Mouse (Mus musculus): Measurements from ENCODE around the gene Hist1h2bh. TPM values are rescaled to one million over a fixed set of nuclear protein-coding genes. Genes with fewer than 3 reads are reported as not detected.
"Not testable (repeated sequence)": the region's sequence is repeated elsewhere in the genome, so short reads cannot be mapped to it uniquely, and the experiment has no call there.

Gene Hist1h2bh
- 10 to 100 TPM; 29.4 to 38.7 TPM for total RNA-seq (2021)
- long read RNA-seq, experiment 1 = 0 reads
- long read RNA-seq, experiment 2 = 0 reads

DNA sequence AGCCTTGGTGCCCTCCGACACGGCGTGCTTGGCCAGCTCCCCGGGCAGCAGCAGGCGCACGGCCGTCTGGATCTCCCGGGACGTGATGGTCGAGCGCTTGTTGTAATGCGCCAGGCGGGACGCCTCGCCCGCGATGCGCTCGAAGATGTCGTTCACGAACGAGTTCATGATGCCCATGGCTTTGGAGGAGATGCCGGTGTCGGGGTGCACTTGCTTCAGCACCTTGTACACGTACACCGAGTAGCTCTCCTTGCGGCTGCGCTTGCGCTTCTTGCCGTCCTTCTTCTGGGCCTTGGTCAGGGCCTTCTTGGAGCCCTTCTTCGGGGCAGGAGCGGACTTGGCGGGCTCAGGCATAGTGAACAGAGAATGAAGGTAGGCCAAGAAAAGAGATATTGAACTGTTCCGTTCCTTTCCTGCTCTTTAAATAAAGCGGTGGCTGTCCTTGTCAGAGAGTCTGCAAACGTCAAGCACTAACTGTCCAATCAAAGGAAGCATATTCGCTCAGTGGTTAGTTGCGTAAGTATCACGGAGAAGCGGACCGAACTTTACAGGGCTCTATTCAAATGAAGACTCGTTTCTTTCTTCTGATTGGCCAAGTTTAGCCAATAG, at the start of gene Hist1h2bh:
Gene Hist1h2bh, minus strand, starts transcription at position 394 of the 609 bp plus-strand sequence.
- peak in 1 of 2 experiments; percentile 35 for DNase-seq (ENCODE audit: low spot score in 2 of 2)

DNA sequence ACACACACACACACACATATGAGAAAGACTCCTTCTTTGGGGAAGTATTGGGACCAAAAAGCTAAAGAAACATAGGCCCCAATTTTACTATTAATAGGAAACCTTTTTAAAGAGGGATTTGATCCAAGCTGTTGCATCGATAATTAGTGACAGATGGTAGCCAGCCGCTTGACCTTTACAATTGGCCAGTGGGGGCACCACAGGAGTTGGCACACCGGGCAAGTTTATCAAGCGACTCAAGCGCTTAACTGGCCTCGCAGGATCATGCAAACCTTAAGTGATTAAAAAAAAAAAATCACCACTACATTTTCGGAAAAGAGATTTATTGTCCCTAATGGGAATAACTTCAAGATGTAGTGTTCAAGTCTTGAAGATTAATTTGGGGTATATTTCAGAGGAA, 49.4 kb upstream of the Hist1h2bh start:
- no peak for DNase-seq (ENCODE audit: low spot score in 2 of 2)

DNA sequence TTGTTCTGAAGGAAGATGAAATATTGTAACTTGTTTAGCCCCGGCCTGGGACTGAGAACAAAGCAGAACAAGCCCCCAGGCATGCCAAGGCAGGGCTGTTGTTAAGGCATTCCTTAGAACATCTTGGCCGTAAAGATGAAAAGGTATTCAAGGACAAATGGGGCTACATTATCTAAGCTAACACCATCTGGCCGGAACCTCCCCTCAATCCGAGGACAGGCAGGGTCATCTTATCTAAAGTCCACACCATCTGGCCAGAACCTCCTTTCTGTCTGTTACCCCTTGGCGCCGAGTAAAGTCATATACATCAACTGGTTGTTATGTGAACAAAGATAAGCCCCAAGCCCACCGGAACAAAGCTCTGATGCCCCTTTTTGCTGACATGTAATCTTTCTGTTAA, 48.7 kb upstream of the Hist1h2bh start:
- DNase-seq (ENCODE audit: low spot score in 2 of 2) = not testable (repeated sequence)

DNA sequence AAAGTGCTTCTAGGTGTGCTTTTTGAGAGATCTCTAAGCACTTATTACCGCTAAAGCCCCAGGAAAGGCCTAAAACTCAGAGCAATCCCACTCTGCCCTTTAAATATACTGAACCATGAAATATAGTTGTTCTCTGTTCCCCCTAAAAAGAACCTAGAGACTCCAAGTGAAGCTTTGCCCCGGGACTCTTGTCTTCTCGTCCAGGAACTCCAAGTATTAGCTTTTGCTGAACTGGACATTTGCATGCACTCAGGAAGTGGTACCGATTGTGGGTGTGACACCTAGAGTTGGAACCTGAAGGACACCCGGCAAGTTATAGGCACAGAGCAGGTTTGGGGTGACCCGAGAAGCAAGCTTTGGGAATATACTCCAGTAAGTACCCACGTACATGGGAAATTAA, 48.0 kb upstream of the Hist1h2bh start:
- no peak for DNase-seq (ENCODE audit: low spot score in 2 of 2)

DNA sequence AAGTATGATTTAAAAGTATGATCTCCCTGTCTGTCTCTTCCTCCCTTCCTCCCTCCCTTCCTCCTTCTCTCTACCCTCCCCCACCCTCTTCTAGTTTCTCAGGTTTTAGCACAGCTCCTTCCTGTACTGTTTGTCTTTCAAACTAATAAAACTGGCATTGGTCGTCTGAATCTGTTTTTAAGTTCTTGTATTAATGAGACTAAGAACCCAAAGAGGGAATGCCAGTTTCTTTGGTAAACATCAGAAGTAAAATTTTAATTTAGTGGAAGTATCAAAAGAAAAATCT, 43.7 kb upstream of the Hist1h2bh start:
- no peak for DNase-seq (ENCODE audit: low spot score in 2 of 2)

DNA sequence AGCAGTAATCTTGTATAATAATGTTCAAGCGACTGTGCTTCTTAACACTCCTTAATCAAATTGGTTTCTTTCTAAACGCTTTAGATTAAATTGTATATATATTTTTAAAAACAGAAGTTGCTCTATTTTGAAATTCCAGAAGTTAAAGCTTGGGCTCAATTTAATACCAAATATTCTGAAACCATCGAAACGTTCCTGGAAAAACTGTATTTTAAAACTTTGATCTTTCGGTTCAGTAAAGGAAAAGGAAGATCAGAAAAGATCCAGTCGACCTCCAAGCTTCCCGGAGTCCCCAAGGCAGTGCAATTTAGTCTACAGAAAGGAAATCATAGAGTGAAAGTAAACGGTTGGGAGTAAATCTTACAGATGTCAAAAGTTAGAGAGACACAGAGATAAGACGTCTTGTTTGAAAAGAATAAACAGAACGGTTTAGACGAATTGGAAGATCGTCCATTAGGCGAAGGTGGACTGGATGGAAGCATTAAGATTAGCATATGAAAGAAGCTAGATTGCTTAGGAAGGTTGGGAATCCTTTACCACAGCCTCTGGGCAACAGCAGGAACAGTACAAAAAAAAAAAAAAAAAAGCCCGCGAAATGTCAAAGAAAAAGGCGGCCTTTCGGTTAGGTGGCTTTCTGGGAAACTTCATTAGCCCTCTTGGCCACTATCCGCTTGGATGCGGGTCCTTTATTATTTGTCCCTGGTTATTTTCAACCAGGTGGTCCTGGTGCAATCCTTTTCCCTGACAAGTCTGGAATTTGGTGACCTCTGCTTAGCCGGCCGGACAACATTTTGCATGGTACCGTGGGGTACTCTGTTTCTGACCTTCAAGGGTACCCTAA, 43.1 kb upstream of the Hist1h2bh start:
- DNase-seq (ENCODE audit: low spot score in 2 of 2) = no peak

DNA sequence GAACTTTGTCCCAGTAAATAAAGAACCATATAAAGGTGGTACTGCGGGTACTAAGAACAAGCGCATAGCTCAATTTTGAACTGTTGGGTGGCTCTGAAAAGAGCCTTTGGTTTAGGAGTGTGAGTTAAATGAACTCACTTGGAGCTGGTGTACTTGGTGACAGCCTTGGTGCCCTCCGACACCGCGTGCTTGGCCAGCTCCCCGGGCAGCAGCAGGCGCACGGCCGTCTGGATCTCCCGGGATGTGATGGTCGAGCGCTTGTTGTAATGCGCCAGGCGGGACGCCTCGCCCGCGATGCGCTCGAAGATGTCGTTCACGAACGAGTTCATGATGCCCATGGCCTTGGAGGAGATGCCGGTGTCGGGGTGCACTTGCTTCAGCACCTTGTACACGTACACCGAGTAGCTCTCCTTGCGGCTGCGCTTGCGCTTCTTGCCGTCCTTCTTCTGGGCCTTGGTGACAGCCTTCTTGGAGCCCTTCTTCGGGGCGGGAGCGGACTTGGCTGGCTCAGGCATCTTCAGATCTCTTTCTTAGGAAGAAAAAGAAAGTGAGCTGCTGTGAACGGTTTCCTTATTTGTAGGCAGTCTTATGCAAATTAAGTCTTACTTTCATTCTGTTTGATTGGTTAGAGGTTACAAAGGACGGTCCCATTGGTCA, 42.4 kb upstream of the Hist1h2bh start:
- peak in 1 of 2 experiments; percentile 43 for DNase-seq (ENCODE audit: low spot score in 2 of 2)

DNA sequence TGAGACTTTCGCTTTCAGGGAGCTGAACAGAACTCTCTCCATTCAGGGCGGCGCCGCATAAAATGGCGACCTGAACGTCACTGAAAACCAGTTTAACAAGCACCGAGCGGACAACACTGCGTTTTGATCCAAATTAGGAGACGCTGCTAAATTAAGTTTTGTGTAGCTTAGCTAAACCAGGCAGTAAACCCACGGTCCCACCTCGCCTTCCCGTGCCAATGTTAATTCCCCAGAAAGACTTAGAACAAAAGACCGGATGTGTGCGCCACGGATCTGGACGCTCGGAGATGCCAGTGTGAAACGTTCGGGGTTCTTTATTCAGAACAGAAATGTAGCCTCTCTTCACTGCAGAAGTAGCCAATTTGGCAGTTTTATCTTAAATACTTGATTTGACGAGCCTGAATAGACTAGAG, 41.8 kb upstream of the Hist1h2bh start:
- peak in 1 of 2 experiments; percentile 50 for DNase-seq (ENCODE audit: low spot score in 2 of 2)

DNA sequence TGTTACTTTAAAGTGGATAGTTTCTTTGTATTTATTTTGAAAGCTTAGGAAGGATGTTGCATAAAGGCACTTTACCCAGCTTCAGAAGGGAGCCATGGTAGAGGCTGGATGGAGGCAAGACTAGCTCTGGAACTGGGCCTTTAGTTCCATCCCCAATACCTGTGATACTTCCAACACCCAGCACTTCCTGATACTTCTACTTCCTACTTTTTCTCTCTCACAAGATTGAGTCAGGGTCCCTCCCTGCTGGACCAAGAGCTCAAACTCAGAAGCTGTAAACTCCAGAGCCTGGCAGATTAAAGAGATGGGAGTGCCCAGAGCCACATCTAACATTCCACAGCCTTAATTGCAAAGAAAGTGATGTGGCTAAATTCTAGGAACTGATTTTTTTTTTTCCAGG, 41.1 kb upstream of the Hist1h2bh start:
- no peak for DNase-seq (ENCODE audit: low spot score in 2 of 2)

DNA sequence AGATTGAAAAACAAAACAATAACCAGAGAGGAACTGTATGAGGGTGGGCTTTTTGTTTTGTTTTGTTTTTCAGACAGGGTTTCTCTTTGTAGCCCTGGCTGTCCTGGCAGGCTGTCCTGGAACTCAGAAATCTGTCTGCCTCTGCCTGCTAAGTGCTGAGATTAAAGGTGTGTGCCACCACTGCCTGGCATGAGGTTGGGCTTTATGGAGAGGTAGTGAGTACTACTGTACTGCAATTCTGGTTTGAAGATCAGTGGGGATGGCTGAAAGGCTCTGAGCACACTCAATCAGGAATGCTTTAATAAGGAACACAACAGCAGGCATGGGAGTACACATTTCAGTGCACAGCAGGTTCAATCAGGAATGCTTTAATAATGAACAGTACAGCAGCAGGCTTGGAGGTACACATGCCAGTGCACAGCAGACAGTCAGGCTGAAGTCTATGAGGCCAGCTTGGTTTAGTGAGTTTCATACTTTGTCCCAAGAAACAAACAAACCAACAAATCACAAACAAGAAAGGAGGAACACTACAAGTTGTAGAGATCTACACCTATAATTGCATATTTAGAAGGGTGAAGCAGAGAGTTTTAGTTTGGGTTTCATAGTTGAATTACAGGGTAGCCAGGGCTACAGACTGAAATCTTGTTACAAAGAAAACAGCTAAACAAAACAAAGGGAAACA, 40.3 kb upstream of the Hist1h2bh start:
- no peak for DNase-seq (ENCODE audit: low spot score in 2 of 2)

DNA sequence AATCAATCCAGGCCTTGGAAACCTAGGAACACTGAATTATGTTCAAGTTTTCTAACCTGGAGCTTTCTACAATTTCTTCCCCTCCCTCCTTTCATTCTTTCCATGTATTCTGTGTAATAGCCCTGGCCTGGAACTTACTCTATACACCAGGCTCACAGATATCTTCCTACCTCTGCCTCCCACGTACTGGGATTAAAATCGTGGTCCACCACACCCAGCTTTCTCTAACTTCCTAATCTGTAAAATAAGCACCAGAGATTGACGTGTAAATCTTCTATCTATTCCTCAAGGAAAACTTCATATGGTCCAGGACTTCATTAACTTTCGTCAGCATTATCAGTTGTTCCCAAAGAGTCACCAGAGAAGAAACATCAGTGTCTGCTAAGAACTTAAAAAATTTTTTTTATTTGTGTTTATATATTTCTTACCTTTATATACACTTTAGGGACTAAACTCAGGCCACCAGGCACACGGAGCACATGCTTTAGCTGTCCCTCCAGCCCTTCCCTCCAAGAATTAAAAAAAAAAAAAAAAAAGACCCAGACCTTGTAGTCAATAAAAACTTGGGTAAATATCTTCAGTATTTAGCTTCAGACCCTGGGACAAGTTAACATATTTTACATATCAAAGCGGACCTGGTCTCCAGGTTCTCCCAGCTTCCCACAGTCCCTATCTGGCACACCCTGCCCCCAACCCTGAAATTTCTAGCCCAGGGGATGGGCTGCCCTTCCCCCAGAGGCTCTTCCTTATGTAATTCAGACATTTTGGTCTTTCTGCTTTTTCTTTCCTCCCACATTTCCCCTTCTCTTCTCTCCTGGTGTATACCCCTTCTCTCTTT, 39.2 kb upstream of the Hist1h2bh start:
- DNase-seq (ENCODE audit: low spot score in 2 of 2) = no peak

DNA sequence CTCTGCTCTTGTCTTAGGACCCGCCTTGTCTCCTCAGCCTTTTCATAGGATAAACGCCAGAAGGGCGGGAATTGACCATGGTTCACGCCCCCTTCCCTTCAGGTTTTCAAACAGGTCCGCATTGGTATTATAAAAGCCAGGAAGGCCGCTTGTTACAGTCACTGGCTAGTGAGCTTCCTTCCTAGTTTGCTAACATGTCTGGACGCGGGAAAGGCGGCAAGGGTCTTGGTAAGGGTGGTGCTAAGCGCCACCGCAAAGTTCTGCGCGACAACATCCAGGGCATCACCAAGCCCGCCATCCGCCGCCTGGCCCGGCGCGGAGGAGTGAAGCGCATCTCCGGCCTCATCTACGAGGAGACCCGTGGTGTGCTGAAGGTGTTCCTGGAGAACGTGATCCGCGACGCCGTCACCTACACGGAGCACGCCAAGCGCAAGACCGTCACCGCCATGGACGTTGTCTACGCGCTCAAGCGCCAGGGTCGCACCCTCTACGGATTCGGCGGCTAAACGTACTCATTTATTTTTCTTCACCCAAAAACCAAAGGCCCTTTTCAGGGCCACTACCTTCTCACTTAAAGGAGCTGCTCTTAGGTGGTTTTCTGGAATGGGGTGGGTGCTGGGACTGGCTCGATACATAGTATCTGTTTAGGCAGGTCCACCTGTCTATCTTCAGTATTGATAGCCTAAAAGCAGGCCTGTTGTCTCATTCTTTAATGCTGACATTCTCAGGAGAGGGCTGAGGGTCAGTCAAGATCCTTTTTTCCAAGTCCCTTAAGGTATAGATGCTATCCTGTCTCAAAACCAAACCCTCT, 38.4 kb upstream of the Hist1h2bh start, which contains the start of gene Hist1h4d:
Gene Hist1h4d, plus strand, starts transcription at position 191 of the 811 bp plus-strand sequence.
- DNase-seq (ENCODE audit: low spot score in 2 of 2) = peak; percentile 83 to 96

DNA sequence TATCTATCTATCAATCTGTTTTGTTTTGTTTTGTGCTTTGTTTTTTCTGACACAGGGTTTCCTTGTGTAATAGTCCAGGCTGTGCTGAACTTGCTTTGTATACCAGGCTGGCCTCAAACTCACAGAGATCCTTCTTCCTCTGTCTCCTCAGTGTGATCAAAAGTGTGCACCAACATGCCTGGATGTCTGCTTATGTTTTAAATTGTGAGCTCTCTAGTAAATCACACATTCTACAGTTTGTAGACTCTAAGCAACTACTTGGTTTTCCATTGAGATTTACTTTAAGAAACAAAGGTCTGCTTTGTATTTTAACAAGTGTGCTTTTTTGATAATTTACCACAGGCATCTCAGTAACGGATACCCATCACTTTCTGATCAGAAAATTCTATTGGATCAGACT, 34.6 kb upstream of the Hist1h2bh start:
- DNase-seq (ENCODE audit: low spot score in 2 of 2) = no peak

DNA sequence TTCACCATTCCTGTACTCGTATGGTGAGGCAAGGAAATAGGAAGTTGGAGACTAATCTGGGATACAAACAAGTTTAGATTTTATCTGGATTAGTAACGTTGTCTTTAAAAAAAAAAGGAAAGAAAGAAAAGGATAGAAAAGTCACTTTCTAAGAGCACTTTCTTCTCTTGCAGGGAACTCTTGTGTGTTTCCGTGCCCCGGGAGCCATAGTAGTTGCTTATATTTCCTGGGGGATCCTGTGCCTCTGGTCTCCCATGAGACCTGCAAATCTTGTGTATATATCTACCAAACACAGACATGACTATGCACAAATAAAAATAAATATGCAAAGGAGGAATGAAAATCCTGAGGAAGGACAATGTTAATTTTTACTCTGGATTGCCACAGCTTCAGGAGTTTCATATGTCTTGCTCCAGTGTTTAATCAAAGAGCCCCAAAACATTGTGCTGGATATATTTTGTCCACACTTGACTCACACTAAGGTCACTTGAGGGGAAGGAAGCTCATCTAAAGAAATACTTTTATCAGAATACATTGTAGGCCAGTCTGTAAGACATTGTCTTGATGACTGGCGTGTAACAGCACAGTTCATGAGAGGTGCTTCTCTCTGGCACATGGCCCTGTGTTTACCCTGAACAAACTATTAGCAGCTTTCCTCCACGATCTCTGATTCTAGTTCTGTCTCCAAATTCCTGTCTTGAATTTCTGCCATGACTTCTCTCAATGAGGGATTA, 33.9 kb upstream of the Hist1h2bh start:
- no peak for DNase-seq (ENCODE audit: low spot score in 2 of 2)

DNA sequence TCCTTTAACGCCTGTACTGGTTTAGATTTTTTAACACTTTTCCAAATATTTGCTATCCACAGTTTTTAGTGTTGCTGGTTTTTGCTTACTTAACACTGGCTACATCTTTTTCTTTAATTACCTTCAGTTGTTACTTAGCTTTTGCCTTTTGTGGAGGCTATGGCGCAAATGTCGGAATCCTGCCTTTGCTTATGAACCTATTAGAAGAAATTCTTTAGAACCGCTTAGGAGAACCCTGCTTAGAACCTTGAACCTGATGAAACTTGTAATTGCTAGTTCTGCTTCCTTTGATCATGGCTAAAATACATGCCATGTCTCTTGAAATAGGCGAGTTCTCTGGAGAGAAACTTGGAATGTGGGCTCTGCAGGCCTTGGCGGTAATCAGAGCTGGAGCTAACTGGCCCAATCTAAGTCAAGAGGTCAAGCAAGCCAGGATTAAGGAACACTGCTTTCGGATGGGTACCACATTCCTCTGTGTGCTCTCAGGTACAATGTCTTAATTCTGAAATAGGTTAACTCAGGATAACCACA, 33.2 kb upstream of the Hist1h2bh start:
- no peak for DNase-seq (ENCODE audit: low spot score in 2 of 2)

DNA sequence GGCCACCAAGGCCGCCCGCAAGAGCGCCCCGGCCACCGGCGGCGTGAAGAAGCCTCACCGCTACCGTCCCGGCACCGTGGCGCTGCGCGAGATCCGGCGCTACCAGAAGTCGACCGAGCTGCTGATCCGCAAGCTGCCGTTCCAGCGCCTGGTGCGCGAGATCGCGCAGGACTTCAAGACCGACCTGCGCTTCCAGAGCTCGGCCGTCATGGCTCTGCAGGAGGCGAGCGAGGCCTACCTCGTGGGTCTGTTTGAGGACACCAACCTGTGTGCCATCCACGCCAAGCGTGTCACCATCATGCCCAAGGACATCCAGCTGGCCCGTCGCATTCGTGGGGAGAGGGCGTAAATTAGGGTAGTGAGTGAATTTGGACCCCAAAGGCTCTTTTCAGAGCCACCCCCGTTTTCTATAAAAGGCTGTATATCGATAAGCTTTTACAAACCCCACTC, 32.7 kb upstream of the Hist1h2bh start:
- DNase-seq (ENCODE audit: low spot score in 2 of 2) = not testable (repeated sequence)

DNA sequence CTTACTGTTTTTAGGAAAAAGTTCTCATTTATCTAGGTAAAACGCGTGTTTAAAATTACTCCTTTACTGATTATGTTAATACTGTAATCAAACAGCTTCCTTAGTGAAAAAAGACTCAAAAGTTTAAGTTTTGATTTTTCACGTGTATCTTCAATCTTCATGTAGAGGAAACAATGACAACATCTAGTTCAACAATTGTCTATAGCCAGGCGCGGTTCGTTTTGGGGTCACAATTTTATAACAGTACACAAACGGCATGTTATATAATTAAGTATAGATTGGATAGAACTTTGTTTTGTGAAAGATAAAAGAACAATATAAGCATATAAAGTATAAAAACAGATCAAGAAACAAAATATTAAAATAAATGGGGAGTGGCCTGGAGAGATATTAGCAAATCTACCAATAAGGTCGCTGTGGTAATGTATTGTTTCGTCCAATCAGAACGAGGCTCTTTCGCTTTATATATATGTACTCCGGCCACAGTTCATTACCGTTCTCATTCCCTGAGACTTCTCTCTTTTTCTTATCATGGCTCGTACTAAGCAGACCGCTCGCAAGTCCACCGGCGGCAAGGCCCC, 32.2 kb upstream of the Hist1h2bh start, which contains the start of gene Hist1h3d:
Gene Hist1h3d, plus strand, starts transcription at position 493 of the 581 bp plus-strand sequence.
- DNase-seq (ENCODE audit: low spot score in 2 of 2) = no peak

DNA sequence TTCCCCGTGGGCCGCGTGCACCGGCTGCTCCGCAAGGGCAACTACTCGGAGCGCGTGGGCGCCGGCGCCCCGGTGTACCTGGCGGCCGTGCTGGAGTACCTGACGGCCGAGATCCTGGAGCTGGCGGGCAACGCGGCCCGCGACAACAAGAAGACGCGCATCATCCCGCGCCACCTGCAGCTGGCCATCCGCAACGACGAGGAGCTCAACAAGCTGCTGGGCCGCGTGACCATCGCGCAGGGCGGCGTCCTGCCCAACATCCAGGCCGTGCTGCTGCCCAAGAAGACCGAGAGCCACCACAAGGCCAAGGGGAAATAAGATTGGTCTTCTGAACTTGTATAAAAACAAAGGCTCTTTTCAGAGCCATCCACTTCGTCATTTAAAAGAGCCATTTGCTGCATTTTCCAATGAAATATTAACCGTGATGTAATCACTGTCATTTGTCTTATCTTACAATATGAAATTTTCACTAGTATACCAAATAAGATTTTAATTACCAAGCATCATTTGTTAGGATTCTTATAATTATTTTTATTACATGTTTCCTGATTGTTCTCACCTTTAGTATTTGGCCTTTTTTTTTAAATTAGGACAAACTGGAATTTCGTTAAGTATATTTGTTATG, 31.5 kb upstream of the Hist1h2bh start:
- DNase-seq (ENCODE audit: low spot score in 2 of 2) = not testable (repeated sequence)

Data from adrenal gland, postnatal 4 days (tissue).